Mouse (Mus musculus): ENCODE data around the gene Cavin2. TPM values are rescaled to one million over a fixed set of nuclear protein-coding genes. Genes with fewer than 3 reads are reported as not detected.

Gene Cavin2
- not detected for polyA plus RNA-seq (2017; shearing (Covaris generic))

GRCm38 (mm10) chr1:51288755-51289619 is at the start of gene Cavin2:
Gene Cavin2 (plus strand): TSS chr1:51289126.

Other genes with a start within 250 kb of the Cavin2 start
- gene Nabp1, start 189.3 kb downstream of the Cavin2 start, polyA plus RNA-seq (2017; shearing (Covaris generic)) = 136 TPM